21 mouse cellular contexts compared by ENCODE assay signal in genomic region chr19:18831196-18831595, GRCm38 (mm10).
"Had no signal": no experiment of that assay in that cellular context is flagged by ENCODE, and none has a peak within 500 bp of the region (broad histone marks: within the 10 kb centered on the region; RNA-seq: fewer than 3 reads in every experiment).

No protein-coding gene starts in this region.

- H3K9me3 ChIP-seq: limb, embryonic 12.5 days; limb, embryonic 15.5 days; neural tube, embryonic 12.5 days; neural tube, embryonic 15.5 days; stomach, embryonic 15.5 days had no signal

- H3K36me3 ChIP-seq: limb, embryonic 12.5 days; limb, embryonic 15.5 days; neural tube, embryonic 12.5 days; neural tube, embryonic 15.5 days; stomach, embryonic 15.5 days had no signal

- H3K4me1 ChIP-seq: limb, embryonic 12.5 days; limb, embryonic 15.5 days; neural tube, embryonic 12.5 days; neural tube, embryonic 15.5 days; stomach, embryonic 15.5 days had no signal

- H3K27ac ChIP-seq: kidney, postnatal 0 days; layer of hippocampus, adult 2 months; left cerebral cortex, adult 2 months; limb, embryonic 12.5 days; limb, embryonic 15.5 days; liver, embryonic 14.5 days; neural tube, embryonic 12.5 days; neural tube, embryonic 15.5 days; stomach, embryonic 15.5 days had no signal

- H3K4me2 ChIP-seq: limb, embryonic 12.5 days; limb, embryonic 15.5 days; liver, embryonic 11.5 days; neural tube, embryonic 12.5 days; neural tube, embryonic 15.5 days; stomach, embryonic 15.5 days had no signal

- H3K4me3 ChIP-seq: layer of hippocampus, adult 2 months; left cerebral cortex, adult 2 months; limb, embryonic 12.5 days; limb, embryonic 15.5 days; neural tube, embryonic 12.5 days; neural tube, embryonic 15.5 days; stomach, embryonic 15.5 days had no signal

- DNase-seq: kidney, adult 2 months; kidney, postnatal 25 days; layer of hippocampus, adult 9-11 months; liver, postnatal 0 days; midbrain, embryonic 14.5 days; retina, postnatal 1 day; right cerebral cortex, postnatal 25 days; spleen, adult 18-20 months; thymus, postnatal 25 days had no signal

- H3K27me3 ChIP-seq: limb, embryonic 12.5 days; limb, embryonic 15.5 days; neural tube, embryonic 12.5 days; neural tube, embryonic 15.5 days; stomach, embryonic 15.5 days had no signal

- H3K9ac ChIP-seq: limb, embryonic 12.5 days; limb, embryonic 15.5 days; liver, embryonic 14.5 days; liver, postnatal 0 days; neural tube, embryonic 12.5 days; neural tube, embryonic 15.5 days; stomach, embryonic 15.5 days had no signal

- ATAC-seq: inflammation-experienced regulatory T-cells, adult 6 months; intestine, embryonic 16.5 days; liver, postnatal 0 days had no signal
